Mouse (Mus musculus) kidney, embryonic 15.5 days (tissue): ENCODE measurements at regions not wholly inside any gene's neighbourhood (a gene's known extent, or its start where the extent isn't known, plus 50 kb on each side); places are given as distances from the start of the nearest gene placed in this dataset.
"Not testable (repeated sequence)": the region's sequence is repeated elsewhere in the genome, so short reads cannot be mapped to it uniquely, and the experiment has no call there.

ENCODE experiments used
- ATAC-seq: fragments of 200-750 bp; cut with Nextera tagmentation; replicated peaks from 2 replicates; pipeline ENCODE4 v1.8.0; 2017; ENCODE audit warnings: moderate TSS enrichment; ENCODE audit not compliant: low FRiP score
- H3K27ac ChIP-seq: fragments of 300-500 bp; sonication (generic); 2 replicates; pipeline ENCODE4 v1.5.1; 2015; ENCODE audit warnings: mild to moderate bottlenecking, inconsistent platforms
- H3K27me3 ChIP-seq: fragments of 300-500 bp; sonication (generic); 2 replicates; pipeline ENCODE4 v1.6.1; 2015; ENCODE audit warnings: inconsistent platforms
- H3K36me3 ChIP-seq: fragments of 300-500 bp; sonication (generic); 2 replicates; pipeline ENCODE4 v1.6.1; 2015; ENCODE audit warnings: inconsistent platforms
- H3K4me1 ChIP-seq: fragments of 300-500 bp; sonication (generic); 2 replicates; pipeline ENCODE4 v1.6.1; 2015; ENCODE audit warnings: inconsistent platforms
- H3K4me2 ChIP-seq: fragments of 300-500 bp; sonication (generic); 2 replicates; pipeline ENCODE4 v1.6.1; 2015; ENCODE audit warnings: moderate library complexity, mild to moderate bottlenecking, inconsistent platforms
- H3K4me3 ChIP-seq: fragments of 300-500 bp; sonication (generic); replicated peaks from 2 replicates; pipeline ENCODE4 v1.5.1; 2015; ENCODE audit warnings: mild to moderate bottlenecking, inconsistent platforms
- H3K9ac ChIP-seq: fragments of 300-500 bp; sonication (generic); 2 replicates; pipeline ENCODE4 v1.6.1; 2015; ENCODE audit warnings: mild to moderate bottlenecking, inconsistent platforms
- H3K9me3 ChIP-seq: fragments of 300-500 bp; sonication (generic); replicated peaks from 2 replicates; pipeline ENCODE4 v1.6.1; 2016; ENCODE audit warnings: inconsistent platforms
- WGBS: fragments of 180-500 bp; shearing (Covaris S2); methylation state at CpG from one replicate; pipeline ENCODE4 v1.1.7; 2015; ENCODE audit warnings: mixed read lengths; 5-methylcytosine and 5-hydroxymethylcytosine counted together

- not testable (repeated sequence) for H3K4me2 ChIP-seq, H3K9ac ChIP-seq, H3K27ac ChIP-seq, H3K4me3 ChIP-seq, H3K36me3 ChIP-seq, ATAC-seq, H3K9me3 ChIP-seq, H3K4me1 ChIP-seq, H3K27me3 ChIP-seq
- WGBS = 29% methylated on average over 3 of the region's 3 CpGs
Observed at GRCm38 (mm10) chr12:20928966-20929365, 61.3 kb upstream of the Asap2 start.
